Mouse (Mus musculus): ENCODE results near the gene Rpp21.

- TF ChIP-seq CTCF (IDR thresholded peaks at IDR 0.05; ENCODE audit: borderline replicate concordance, extremely low read depth, insufficient read depth, insufficient read length) (no peak), POLR2A (IDR thresholded peaks at IDR 0.05; ENCODE audit: borderline replicate concordance, extremely low read depth, insufficient read depth, insufficient read length, poor library complexity, severe bottlenecking) (no peak)
These were observed 42.3 kb downstream of the Rpp21 start for GRCm38 (mm10) chr17:36215586-36215985.

Data from brain, embryonic 14.5 days (tissue).